Mouse (Mus musculus) cerebellum, adult 2 months (tissue): ENCODE measurements at regions not wholly inside any gene's neighbourhood (a gene's known extent, or its start where the extent isn't known, plus 50 kb on each side); places are given as distances from the start of the nearest gene placed in this dataset.

ENCODE experiments used
- DNase-seq, 2 experiments: peaks; one replicate each; pipeline ENCODE4 v3.0.0; 2021
- H3K27ac ChIP-seq: fragments of 200-500 bp; 2 replicates; pipeline ENCODE4 v1.5.1; 2012; ENCODE audit warnings: low read length, control low read depth, inconsistent platforms; ENCODE audit not compliant: insufficient read depth
- H3K27me3 ChIP-seq: fragments of 200-500 bp; 2 replicates; pipeline ENCODE4 v1.6.1; 2012; ENCODE audit warnings: inconsistent platforms, mild to moderate bottlenecking, low read length, moderate library complexity; ENCODE audit not compliant: control insufficient read depth, insufficient read depth
- H3K4me1 ChIP-seq: fragments of 200-500 bp; 2 replicates; pipeline ENCODE4 v1.6.1; 2011; ENCODE audit warnings: low read length; ENCODE audit not compliant: control insufficient read depth, insufficient read depth
- H3K4me3 ChIP-seq: fragments of 200-500 bp; replicated peaks from 2 replicates; pipeline ENCODE3; 2011; ENCODE audit warnings: mild to moderate bottlenecking, low read depth, low read length, control low read depth; ENCODE audit not compliant: insufficient read depth
- CTCF ChIP-seq: fragments of 200-500 bp; IDR thresholded peaks from 2 replicates; pipeline ENCODE4 v1.5.1; 2011; ENCODE audit warnings: low read depth, mild to moderate bottlenecking, control low read depth, low read length, moderate library complexity, borderline replicate concordance; ENCODE audit not compliant: insufficient read depth
- POLR2A ChIP-seq: fragments of 200-500 bp; IDR thresholded peaks from 2 replicates; pipeline ENCODE4 v1.6.1; 2011; ENCODE audit warnings: low read length, control low read depth, borderline replicate concordance; ENCODE audit not compliant: insufficient read depth
- WGBS: fragments of 180-500 bp; shearing (Covaris S2); methylation state at CpG from one replicate; pipeline ENCODE4 v1.1.7; 2018; 5-methylcytosine and 5-hydroxymethylcytosine counted together

- no peak overlapping the region for H3K4me3 ChIP-seq
- peaks cover 6% of the 10 kb centered on the region for H3K4me1 ChIP-seq
- no peaks in the 10 kb centered on the region for H3K27me3 ChIP-seq
- DNase-seq, result peak; percentile 32 to 75
- 11% methylated on average over 3 of the region's 3 CpGs for WGBS
- TF ChIP-seq POLR2A (no peak), CTCF (no peak)
- H3K27ac ChIP-seq, result 0 out of 2 replicates have a peak overlapping the region, but pooled peaks have one; percentile 38
Measured at GRCm38 (mm10) chr6:81487006-81487405, 436.5 kb upstream of the Gcfc2 start.

DNA sequence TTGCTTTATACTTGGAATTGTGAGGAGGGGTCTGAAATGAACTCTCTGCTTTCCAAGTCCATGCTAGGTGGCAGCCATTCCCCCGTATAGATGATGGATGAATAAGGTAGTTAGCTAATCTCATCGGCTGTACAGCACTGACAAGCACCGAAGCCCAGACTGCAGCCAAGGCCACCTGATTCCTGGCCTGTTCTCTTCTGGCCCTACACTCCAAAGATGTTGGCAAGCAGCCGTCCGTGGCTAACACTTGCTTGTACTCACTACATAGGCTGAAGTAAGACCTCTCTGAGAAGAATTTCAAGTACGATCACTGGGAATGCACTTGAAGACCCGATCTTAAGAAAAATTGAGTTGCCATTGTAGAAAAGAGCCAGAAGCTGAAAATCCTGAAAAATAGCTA, 427.2 kb upstream of the Gcfc2 start:
- no peak overlapping the region for H3K27ac ChIP-seq
- TF ChIP-seq POLR2A, result no peak
- TF ChIP-seq CTCF, result no peak
- H3K4me1 ChIP-seq, result peaks cover 4% of the 10 kb centered on the region
- H3K27me3 ChIP-seq, result no peaks in the 10 kb centered on the region
- 24% methylated on average over 7 of the region's 7 CpGs for WGBS
- H3K4me3 ChIP-seq, result no peak overlapping the region
- DNase-seq, result peak; percentile 46 to 68

DNA sequence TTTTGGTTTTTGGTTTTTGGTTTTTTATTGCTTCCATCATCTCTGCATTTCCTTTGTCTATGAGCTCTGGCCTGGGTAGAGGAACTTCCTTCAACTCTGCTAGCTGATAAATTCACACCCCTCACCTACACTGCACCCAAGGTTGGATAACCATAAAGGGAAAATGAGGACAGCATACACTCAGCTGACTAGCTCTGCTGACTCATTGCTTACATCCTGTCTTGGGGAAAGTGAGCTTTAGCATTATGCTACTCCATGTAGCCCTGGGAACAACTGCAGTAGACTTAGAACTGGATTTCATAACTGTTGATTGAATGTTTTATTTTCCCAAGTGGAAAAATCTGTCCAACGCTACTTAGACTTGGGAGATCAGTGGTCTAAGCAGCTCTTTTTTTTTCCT, 406.3 kb upstream of the Gcfc2 start:
- Histone ChIP-seq H3K4me3 (no peak overlapping the region), H3K27ac (no peak overlapping the region), H3K4me1 (no peaks in the 10 kb centered on the region), H3K27me3 (no peaks in the 10 kb centered on the region)
- no peak for TF ChIP-seq CTCF
- TF ChIP-seq POLR2A, result no peak
- WGBS, result 91% methylated on average over 1 of the region's 1 CpGs
- DNase-seq, result no peak

DNA sequence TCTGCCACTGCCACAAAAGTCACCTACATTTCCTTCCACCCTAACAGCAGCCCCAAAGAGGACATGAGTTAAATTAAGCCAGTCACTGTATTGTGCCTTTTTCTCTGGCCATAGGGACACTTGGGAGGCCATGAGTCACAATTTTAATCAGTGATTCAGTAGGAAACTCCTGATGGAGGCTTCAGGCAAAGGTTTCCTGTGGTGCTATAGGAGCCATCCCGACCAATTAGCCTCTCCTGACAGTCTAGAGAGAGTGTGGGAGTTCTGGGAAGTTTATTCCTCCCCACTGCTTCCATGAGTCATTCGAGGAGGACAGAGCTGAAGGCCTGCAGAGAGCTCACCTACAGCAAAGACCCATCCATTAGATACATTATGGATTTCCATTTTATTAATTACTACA, 361.2 kb upstream of the Gcfc2 start:
- WGBS, result 51% methylated on average over 2 of the region's 2 CpGs
- Histone ChIP-seq H3K4me3 (no peak overlapping the region), H3K27me3 (no peaks in the 10 kb centered on the region), H3K4me1 (no peaks in the 10 kb centered on the region), H3K27ac (no peak overlapping the region)
- no peak for DNase-seq
- TF ChIP-seq POLR2A (no peak), CTCF (no peak)

DNA sequence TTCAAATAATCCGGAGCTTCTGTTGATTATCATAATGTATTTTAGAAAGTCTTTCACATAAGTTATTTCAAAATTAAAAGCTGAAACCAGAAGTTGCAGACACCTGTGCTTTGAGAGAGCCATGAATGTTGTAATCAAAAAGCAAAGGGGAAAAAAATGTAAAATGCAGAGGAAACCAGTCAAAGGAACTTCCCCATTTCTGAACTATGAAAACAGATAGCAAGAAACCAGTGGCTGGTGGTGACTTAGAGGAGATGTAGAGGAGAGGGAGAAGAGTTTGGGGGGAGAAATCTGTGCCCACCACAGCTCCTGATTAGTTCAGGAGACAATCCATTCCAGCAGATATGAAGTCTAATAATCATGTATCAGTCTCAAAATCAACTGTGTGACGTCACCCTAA, 360.3 kb upstream of the Gcfc2 start:
- no peak for TF ChIP-seq CTCF
- TF ChIP-seq POLR2A, result no peak
- Histone ChIP-seq H3K27me3 (no peaks in the 10 kb centered on the region), H3K27ac (no peak overlapping the region), H3K4me3 (no peak overlapping the region), H3K4me1 (no peaks in the 10 kb centered on the region)
- whole genome bisulfite sequencing, result 90% methylated on average over 2 of the region's 2 CpGs
- DNase-seq, result no peak

DNA sequence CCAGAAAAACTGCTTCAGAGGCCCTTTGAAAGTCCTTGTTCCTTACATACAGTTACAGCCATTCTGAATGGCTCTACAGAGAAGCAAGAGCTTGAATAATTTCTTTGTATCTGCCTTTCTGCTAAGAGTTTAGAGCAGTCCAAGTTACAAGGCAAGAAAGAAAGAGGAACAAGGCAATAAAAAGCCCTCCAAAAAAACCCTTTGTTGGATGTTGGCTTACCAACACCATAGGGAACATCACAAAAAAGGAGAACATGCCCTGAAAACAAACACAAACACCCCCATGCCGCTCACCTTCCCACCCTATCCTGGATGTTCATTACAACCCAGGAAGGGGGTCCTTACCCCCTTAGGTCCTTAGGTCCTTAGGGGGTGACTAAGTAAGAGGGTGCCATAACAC, 359.2 kb upstream of the Gcfc2 start:
- no peak overlapping the region for H3K27ac ChIP-seq
- H3K27me3 ChIP-seq, result no peaks in the 10 kb centered on the region
- no peak overlapping the region for H3K4me3 ChIP-seq
- TF ChIP-seq POLR2A (no peak), CTCF (no peak)
- WGBS, result 79% methylated on average over 1 of the region's 1 CpGs
- H3K4me1 ChIP-seq, result no peaks in the 10 kb centered on the region
- no peak for DNase-seq

DNA sequence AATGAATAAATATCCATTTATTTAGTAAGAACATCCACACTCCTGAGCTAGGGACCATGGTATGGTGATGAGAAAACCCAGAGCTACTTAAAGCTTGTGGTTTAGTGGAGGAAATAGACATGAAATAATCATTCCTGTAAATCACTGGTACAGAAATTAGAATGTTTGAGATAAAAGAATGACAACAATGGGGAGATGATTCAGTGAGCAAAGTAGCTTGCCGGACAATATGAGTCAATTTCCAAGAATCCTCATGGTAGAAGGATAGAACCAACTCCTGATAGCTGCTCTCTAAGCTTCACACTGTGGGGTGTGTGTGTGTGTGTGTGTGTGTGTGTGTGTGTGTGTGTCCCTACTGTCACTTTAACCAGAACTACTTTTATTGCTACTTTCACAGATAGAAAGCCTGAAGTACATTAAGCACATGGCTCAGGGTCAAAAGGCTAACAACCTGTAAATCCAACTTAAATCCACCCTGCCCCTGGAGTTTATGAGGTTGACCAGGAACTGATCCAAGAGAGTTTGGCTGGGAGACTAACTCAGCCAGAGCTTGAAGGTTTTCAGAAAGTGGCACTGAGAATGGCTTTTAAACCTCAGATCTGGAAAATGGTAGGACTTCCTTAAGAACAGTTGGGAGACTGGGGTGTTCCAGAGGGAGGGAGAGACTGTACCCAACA, 336.9 kb upstream of the Gcfc2 start:
- no peak for DNase-seq
- 88% methylated on average over 1 of the region's 1 CpGs for WGBS
- TF ChIP-seq CTCF (no peak), POLR2A (no peak)

DNA sequence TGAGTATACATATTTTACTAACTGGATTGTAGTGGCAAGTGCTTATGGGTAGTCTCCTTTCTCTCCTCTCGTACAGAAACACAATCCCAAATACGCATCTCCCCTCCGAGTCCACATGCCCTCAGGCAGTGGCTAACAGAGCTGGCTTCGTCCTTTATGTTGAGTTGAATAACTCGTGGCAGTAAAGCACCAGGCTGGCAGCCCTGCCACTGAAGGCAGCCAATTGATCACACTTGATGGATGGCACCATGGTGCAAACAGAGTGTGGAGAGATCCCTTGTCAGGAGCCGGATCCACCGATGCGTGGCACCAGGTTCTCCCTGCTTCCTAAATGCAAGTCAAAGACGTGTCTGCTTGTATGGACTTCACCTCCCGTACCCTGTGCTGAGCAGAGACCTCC, 333.7 kb upstream of the Gcfc2 start:
- 32% methylated on average over 10 of the region's 10 CpGs for WGBS
- H3K4me1 ChIP-seq, result no peaks in the 10 kb centered on the region
- peak; percentile 28 to 51 for DNase-seq
- H3K4me3 ChIP-seq, result no peak overlapping the region
- TF ChIP-seq CTCF, result no peak
- no peak for TF ChIP-seq POLR2A
- no peak overlapping the region for H3K27ac ChIP-seq
- H3K27me3 ChIP-seq, result no peaks in the 10 kb centered on the region

More for the DNA sequence above, 336.9 kb upstream of the Gcfc2 start:
- Histone ChIP-seq H3K27me3 (no peaks in the 10 kb centered on the region), H3K4me1 (no peaks in the 10 kb centered on the region), H3K4me3 (no peak overlapping the region), H3K27ac (no peak overlapping the region)
